Mouse (Mus musculus) embryonic fibroblast, embryonic 13.5 days (primary cell): ENCODE data around the gene Plcl1.

Experiments used
- CTCF ChIP-seq: IDR thresholded peaks from 2 replicates; pipeline ENCODE4 v1.5.1; 2011; ENCODE audit warnings: mild to moderate bottlenecking, control low read depth, low read length, moderate library complexity, borderline replicate concordance; ENCODE audit not compliant: insufficient read depth
- POLR2A ChIP-seq: IDR thresholded peaks from 2 replicates; pipeline ENCODE4 v1.6.1; 2011; ENCODE audit warnings: low read depth, mild to moderate bottlenecking, control low read depth, low read length, moderate library complexity

DNA sequence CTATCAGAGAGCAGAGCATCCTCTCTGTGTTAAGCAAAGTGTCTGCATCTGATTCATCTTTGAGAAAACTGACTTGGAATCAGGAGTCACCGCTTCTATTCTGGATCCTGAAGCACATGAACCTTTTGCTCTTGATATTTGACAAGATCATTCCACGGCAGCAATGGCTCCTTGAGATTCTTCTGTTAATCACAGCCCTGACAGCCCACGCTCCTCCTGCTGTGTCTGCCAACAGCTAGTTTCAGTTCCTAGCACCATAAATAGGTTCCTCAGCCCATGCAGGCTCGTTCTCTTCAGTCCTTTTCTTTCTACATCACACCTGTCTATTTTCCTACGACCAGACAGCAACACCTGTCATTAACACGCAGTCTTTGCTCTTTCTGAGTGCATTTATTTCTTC is 387.1 kb downstream of the Plcl1 start:
- TF ChIP-seq POLR2A (no peak), CTCF (no peak)
